Mouse (Mus musculus) spleen, embryonic (tissue): ENCODE results near the gene Bud23.
"Not testable (repeated sequence)": the region's sequence is repeated elsewhere in the genome, so short reads cannot be mapped to it uniquely, and the experiment has no call there.

Experiments used
- CTCF ChIA-PET: fragments of 350-600 bp; sonication (Branson Sonifier 250); formaldehyde crosslinking; loops from one replicate; lab custom pipeline; 2022; lab: Charles Lee

Bud23 gene

GRCm38 (mm10) chr5:135072720-135073119 is 8.0 kb upstream of the Bud23 start:
- CTCF ChIA-PET = no interaction called here

- CTCF ChIA-PET = no interaction called here
Observed at GRCm38 (mm10) chr5:135072061-135072460, 7.3 kb upstream of the Bud23 start.

- CTCF ChIA-PET = no interaction called here
Observed at GRCm38 (mm10) chr5:135070448-135070847, 5.7 kb upstream of the Bud23 start.

DNA sequence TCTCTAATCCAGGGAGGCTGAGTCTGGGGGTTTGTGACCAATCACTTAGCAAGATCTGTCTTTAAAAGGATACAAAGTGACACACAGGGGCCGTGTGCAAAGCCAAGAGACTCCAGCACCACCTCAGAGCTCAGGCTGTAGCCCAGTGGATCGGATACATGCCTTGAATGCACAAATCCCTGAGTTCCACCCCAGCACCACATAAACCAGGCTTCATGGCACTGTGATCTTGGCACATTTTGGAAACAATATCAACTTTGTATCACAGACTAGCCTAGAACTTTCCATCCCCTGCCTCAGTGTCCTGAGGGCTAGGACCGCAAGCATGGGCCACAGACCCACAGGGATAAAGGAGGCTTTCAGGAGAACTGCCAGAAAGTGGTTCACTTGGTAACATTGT is 1.2 kb upstream of the Bud23 start:
- CTCF ChIA-PET = interaction anchor here (0.5 kb wide), 1 partner anchor 11 kb away, joined by 8 read pairs; no protein-coding TSS in a partner anchor

- CTCF ChIA-PET = no interaction called here
Observed at GRCm38 (mm10) chr5:135064382-135064766, 385 bp downstream of the Bud23 start.

- CTCF ChIA-PET = interaction anchor here (0.6 kb wide), 1 partner anchor 167 kb away, joined by 4 read pairs; no protein-coding TSS in a partner anchor
Observed at GRCm38 (mm10) chr5:135063629-135064381, 954 bp downstream of the Bud23 start, which contains the start of gene Dnajc30. Gene Dnajc30, plus strand, starts transcription at chr5:135064202.

DNA sequence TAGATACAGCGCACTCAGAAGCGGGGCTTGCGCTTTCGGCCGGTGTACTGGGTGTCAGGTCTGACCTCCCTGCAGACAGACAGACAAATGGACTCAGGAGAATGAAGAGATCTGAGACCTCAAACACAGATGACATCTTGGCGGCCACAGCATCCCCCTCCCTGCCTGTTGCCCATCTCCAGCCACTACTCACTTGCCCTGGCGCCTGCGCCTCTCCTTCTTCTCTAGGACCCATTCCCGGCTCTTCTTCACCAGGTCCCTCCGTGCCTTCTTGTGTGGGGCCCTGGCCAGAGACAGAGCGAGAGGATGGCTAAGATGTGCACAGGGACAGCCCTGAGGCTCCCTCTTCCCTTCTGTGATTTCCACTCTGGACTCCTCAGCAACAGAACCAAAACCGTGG is 11.4 kb downstream of the Bud23 start:
- CTCF ChIA-PET = no interaction called here

DNA sequence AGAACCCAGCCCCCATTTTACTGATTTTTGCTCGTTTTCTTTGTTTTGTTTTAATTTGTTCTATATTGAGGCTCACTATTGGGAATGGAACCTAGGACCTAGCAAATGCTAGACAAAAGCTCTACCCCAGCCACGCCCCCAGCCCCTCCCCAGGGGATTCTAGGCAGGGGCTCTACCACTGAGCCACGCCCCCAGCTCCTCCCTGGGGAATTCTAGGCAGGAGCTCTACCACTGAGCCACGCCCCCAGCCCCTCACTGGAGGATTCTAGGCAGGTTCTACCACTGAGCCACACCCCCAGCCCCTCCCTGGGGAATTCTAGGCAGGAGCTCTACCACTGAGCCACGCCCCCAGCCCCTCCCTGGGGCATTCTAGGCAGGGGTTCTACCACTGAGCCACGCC is 15.5 kb downstream of the Bud23 start:
- CTCF ChIA-PET = not testable (repeated sequence)

DNA sequence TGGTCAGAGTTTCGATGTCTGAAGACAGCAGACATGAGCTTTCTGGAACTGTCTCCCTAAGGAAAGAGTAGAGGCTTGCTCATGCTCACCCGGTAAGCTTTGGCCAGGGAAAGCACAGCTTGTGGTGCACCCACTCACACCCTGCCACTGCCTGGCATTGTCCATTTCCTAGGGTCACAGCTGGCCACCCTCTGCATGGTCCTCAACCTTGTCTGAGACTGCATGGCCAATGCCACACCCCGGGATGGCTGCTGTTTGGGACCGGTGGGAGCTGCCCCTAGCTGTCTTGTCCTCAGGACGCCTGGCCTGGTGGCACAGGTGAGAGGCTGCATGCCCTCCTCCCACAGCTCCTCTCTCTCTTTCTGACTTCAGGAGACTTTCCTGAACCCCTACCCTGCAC is 16.2 kb downstream of the Bud23 start:
- CTCF ChIA-PET = no interaction called here

GRCm38 (mm10) chr5:135044575-135044974 is 20.2 kb downstream of the Bud23 start:
- CTCF ChIA-PET = no interaction called here

- CTCF ChIA-PET = interaction anchor here (0.7 kb wide), 1 partner anchor 65 kb away, joined by 16 read pairs; no protein-coding TSS in a partner anchor
Observed at GRCm38 (mm10) chr5:135042105-135042788, 22.5 kb downstream of the Bud23 start.

DNA sequence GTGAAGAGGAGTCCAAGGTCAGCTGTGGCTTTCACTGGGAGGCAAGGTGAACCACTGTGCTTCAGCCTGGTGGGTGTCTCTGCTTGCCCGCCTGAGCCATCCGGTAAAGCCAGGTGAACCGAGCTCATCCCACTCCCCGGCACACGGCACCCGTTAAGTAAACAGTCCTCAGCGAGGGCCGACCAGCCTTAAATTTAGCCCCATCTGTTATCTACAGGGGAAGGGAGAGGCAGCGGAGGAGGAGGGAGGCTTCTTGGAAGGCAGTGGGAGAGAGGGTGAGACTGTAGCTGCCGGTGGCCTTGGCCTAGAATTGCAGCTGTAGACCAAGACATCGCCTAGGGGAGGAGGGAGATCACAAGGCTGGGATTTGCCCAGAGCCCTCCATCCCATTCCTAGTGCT is 24.0 kb downstream of the Bud23 start:
- CTCF ChIA-PET = interaction anchor here (0.6 kb wide), 2 partner anchors 109 to 267 kb away, joined by 8 to 15 read pairs; partner anchors contain the start of gene Tbl2

DNA sequence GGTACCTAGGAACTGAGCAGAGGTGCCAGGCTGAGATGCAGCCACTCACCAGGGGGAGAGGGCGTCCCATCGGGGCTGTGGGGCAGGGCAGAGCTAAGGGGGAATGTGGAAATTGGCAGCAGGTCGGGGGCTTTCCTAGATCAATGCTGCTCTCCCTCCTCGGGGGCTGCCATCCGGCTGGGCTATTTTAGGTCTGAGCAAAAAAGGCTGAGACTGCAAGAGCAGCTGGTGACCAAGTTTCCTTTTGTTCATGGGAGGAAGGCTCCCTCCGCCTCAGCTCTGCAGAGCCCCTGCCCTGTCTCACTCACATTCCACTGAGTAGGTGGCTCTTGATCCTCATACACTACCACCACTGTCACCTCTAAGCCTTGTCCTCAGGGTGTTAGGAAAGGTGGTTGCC is 24.7 kb downstream of the Bud23 start:
- CTCF ChIA-PET = no interaction called here

- CTCF ChIA-PET = no interaction called here
Observed at GRCm38 (mm10) chr5:135039541-135039940, 25.2 kb downstream of the Bud23 start.

GRCm38 (mm10) chr5:135037946-135038345 is 26.8 kb downstream of the Bud23 start:
- CTCF ChIA-PET = no interaction called here

- CTCF ChIA-PET = no interaction called here
Observed at GRCm38 (mm10) chr5:135035608-135036359, 29.0 kb downstream of the Bud23 start.

DNA sequence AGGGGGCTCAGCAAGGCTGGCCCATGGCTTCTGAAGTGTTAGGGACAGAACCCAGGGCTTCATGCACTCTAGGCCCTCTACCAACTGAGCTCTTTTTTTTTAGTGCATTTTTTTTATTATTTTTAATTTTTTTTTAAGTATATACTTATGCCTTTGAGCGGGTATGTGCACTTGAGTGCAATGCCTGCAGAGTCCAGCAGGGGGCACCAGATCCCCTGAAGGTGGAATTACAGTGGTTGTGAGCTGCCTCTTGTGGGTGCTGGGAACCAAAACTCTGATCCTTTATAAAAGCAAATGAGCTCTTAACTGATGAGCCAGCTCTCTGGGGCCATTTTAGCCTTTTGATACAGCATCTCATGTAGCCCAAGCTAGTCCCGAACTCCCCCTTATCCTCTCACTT is 30.2 kb downstream of the Bud23 start:
- CTCF ChIA-PET = interaction anchor here (0.6 kb wide), 2 partner anchors 19 to 241 kb away, joined by 3 read pairs; no protein-coding TSS in a partner anchor

DNA sequence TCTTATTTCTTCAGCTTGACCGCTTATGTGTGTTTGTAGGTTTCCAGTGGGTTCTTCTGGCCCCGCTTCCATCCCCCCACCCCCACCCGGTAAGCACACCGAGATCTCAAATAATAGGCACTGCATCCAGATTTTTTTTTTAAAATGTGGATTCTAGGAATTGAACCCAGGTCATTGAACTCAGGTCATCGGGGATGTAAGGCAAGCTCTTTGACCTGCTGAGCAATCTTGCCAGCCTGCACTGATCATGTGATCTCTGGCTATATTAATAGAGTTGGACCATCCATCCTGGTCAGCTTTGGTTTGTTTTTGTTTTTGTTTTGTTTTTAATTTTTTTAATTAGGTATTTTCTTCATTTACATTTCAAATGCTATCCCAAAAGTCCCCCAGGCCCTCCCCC is 32.2 kb downstream of the Bud23 start:
- CTCF ChIA-PET = interaction anchor here (0.6 kb wide), 1 partner anchor 17 kb away, joined by 5 read pairs; no protein-coding TSS in a partner anchor

GRCm38 (mm10) chr5:135029007-135029854 is 35.5 kb downstream of the Bud23 start:
- CTCF ChIA-PET = no interaction called here

- CTCF ChIA-PET = no interaction called here
Observed at GRCm38 (mm10) chr5:135025899-135026298, 38.9 kb downstream of the Bud23 start.
